Mouse (Mus musculus): ENCODE results near the gene Nlrc5.

- TF ChIP-seq CTCF (IDR thresholded peaks at IDR 0.05; ENCODE audit: low read depth) (no peak), EP300 (IDR thresholded peaks at IDR 0.05; ENCODE audit: low read depth) (no peak)
These were observed 44.6 kb upstream of the Nlrc5 start for GRCm38 (mm10) chr8:94389531-94389930.
